ENCODE assay signal across 10 mouse cellular contexts in genomic region chr1:58669635-58670034, GRCm38 (mm10). TPM values are rescaled to one million over a fixed set of nuclear protein-coding genes. Genes with fewer than 3 reads are reported as not detected.
"Had no signal": no experiment of that assay in that cellular context is flagged by ENCODE, and none has a peak within 500 bp of the region (broad histone marks: within the 10 kb centered on the region; RNA-seq: fewer than 3 reads in every experiment).

No protein-coding gene starts in this region.

RNA-seq across cellular contexts. Expression of gene Als2cr12, which starts 26.2 kb away (rescaled TPM):
- total RNA-seq: megakaryocyte-erythroid progenitor cell, adult 5-6 weeks had no signal
- polyA plus RNA-seq: liver, embryonic 16.5 days; lung, embryonic 14.5 days; lung, embryonic 16.5 days; midbrain, embryonic 10.5 days; midbrain, embryonic 12.5 days; midbrain, embryonic 14.5 days; midbrain, embryonic 16.5 days; neural tube, embryonic 12.5 days; stomach, embryonic 14.5 days had no signal
